Mouse (Mus musculus) kidney, adult 2 months (tissue): ENCODE data around the gene 2210011C24Rik.

Experiments used
- CTCF ChIP-seq: fragments of 200-500 bp; conservative IDR thresholded peaks from 2 replicates; pipeline ENCODE4 v1.5.1; 2011; ENCODE audit warnings: low read depth, mild to moderate bottlenecking, control low read depth, low read length, moderate library complexity, mixed read lengths; ENCODE audit not compliant: insufficient read depth, insufficient read length
- POLR2A ChIP-seq: fragments of 200-500 bp; IDR thresholded peaks from one replicate; pipeline ENCODE4 v1.6.1; 2011; ENCODE audit warnings: low read depth, low read length, control low read depth

DNA sequence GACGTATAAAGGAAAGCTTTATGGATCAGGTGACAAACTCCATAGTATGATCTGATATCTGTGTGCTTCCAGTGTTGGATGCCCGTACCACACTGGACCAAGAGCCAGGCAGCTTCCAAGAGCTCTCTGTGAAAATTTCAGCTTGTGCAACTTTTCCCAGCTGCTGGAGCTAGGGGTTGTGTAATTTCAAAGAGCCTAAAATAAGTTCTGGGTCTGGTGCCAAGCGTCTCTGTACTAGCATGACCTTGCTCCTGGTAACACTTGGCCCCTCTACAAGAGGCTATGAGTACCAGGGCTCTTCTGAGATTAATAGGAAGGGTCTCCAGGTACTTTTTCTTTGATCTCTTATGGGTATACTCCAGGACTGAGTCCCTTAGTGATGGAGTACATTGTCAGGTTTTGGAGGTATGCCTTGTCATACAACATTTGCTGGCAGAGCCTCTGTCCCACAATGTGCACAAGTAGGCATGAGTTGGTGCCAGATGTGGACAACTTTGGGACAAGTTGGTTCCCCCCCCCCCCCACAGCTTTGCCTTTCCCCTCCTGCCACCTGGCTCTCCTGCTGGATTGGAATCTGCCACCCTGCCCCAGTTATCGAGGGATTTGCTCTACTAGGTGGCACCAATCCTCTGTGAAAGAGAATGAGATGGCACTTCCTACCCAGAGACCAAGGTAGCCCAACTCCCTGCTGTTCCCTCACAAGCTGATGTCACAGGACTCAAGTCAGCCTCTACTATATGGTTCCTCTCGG is 47.8 kb downstream of the 2210011C24Rik start:
- TF ChIP-seq CTCF (no peak), POLR2A (no peak)
